Mouse (Mus musculus): Measurements from ENCODE around the gene Pik3r6. TPM values are rescaled to one million over a fixed set of nuclear protein-coding genes. Genes with fewer than 3 reads are reported as not detected.

Pik3r6 gene
- polyA plus RNA-seq, 1 experiment from 2014 or later = 1.6 TPM

Other genes with a start within 250 kb of the Pik3r6 start
- 25.6 and 27.4 TPM in 2 replicates for gene Ntn1, start 102.2 kb upstream of the Pik3r6 start, polyA plus RNA-seq (2016; fragmentation: Nextera tagmentation; extraction: Ambion mirVana)
- 0.68 and 0.90 TPM in 2 replicates for gene Pik3r5, start 70.9 kb upstream of the Pik3r6 start, polyA plus RNA-seq (2016; fragmentation: Nextera tagmentation; extraction: Ambion mirVana)
- gene Mfsd6l, start 53.2 kb downstream of the Pik3r6 start, polyA plus RNA-seq (2016; fragmentation: Nextera tagmentation; extraction: Ambion mirVana) = not detected in 2 replicates
- 1.5 and 2.2 TPM in 2 replicates for gene Ccdc42, start 84.0 kb downstream of the Pik3r6 start, polyA plus RNA-seq (2016; fragmentation: Nextera tagmentation; extraction: Ambion mirVana)
- gene Myh10, start 188.5 kb downstream of the Pik3r6 start, polyA plus RNA-seq (2016; fragmentation: Nextera tagmentation; extraction: Ambion mirVana) = 134 and 157 TPM in 2 replicates